Mouse (Mus musculus) heart, adult 18-20 months (tissue): ENCODE results near the gene Dnajc22. TPM values are rescaled to one million over a fixed set of nuclear protein-coding genes. Genes with fewer than 3 reads are reported as not detected.
"Not testable (repeated sequence)": the region's sequence is repeated elsewhere in the genome, so short reads cannot be mapped to it uniquely, and the experiment has no call there.

ENCODE experiments used
- DNase-seq, 2 experiments: peaks; one replicate each; pipeline ENCODE4 v3.0.0; 2021 to 2022; ENCODE audit warnings: mixed read lengths in 1 of 2
- long read RNA-seq, 2 experiments: library from polyadenylated mRNA; stranded (forward); transcript quantifications; one replicate each; pipeline ENCODE4 v2.0.0; 2021
- total RNA-seq, 2 experiments: library from RNA; stranded (reverse); gene quantifications; 2 replicates each; pipeline ENCODE4 v1.2.3; 2021

The Dnajc22 gene
- 1 to 10 TPM in 1 of 2 experiments, under 1 TPM in 1; 0.37 to 1.2 TPM for total RNA-seq
- long read RNA-seq, experiment 1: 0 reads
- long read RNA-seq, experiment 2, partial matches to known transcripts: 0 of 1 reads
- long read RNA-seq, experiment 2, other reads (novel, unspliced or antisense): 1 of 1 reads

- no peak for DNase-seq
Observed at GRCm38 (mm10) chr15:99092870-99093269, at the start of gene Dnajc22. Dnajc22 (plus strand) TSS chr15:99093170.

- DNase-seq: peak in 1 of 2 experiments; percentile 25
Observed at GRCm38 (mm10) chr15:99044854-99045253, 48.1 kb upstream of the Dnajc22 start.

DNA sequence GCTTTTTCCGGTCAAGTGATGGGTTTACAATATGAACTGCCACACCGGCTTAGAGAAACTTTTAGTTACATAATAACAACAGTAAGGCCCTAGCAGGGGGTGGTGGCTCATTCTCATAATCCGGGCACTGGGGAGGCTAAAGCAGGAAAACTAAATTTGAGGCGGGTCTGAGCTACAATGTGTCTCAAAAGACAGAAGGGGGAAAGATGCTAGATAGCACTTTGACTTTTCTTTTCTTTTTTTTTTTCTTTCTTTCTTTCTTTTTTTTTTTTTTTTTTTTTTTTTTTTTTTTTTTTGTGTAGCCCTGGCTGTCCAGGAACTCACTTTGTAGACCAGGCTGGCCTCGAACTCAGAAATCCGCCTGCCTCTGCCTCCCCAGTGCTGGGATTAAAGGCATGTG lies 47.2 kb upstream of the Dnajc22 start:
- not testable (repeated sequence) for DNase-seq

DNA sequence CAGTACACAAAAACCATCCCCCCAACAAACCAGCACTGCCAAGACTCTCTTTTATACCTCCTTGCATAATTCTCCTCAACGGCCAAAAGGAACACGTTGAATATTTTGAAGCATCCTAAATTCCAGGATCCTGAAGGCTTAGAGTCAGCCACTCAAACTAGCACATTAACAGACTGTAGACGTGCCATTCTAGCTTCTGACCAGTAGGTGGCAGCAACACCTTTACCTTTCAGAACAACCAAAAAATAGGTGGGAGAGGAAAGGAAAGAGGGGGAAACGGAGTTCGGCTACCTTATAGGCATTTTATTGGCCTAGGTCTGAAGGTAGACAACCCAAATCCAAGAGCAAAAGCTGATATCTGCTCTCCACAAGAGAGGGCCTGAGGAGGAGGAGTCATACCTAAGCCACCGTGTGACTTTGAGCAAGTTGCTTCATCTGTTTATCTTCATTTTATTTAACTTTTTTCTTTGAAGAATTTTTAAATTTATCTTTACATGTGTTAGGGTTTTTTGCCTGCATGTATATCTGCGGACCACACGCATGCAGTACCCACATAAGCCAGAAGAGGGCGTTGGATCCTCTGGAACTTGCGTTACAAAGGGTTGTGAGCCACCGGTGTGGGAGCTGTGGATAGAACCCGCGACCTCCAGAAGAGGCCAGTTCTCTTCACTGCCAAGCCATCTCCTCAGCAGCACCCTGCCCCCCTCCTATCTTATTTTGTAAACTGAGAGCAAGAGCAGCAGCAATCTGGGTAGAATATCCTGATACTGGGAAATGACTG lies 43.3 kb upstream of the Dnajc22 start:
- DNase-seq: peak; percentile 47 to 74

- DNase-seq: peak in 1 of 2 experiments; percentile 35
Observed at GRCm38 (mm10) chr15:99053373-99053772, 39.6 kb upstream of the Dnajc22 start.

DNA sequence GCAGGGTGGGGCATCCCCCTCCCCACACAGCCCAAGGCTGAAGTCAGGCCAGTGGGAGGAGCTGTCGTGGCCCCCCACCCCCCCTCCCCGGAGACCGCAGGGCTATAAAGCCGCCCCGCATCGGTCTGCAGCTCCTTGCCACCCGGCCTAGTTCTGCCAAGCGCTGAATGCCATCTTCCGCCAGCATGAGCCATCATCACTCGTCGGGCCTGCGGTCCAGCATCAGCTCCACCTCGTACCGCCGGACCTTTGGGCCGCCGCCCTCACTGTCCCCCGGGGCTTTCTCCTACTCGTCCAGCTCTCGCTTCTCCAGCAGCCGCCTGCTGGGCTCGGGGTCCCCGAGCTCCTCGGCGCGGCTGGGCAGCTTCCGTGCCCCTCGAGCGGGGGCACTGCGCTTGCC lies 37.9 kb upstream of the Dnajc22 start, which contains the start of gene Prph:
Prph (plus strand) TSS at position 135 of the 400 bp plus-strand sequence.
- DNase-seq: no peak

- peak; percentile 18 to 32 for DNase-seq
Observed at GRCm38 (mm10) chr15:99055511-99055961, 37.4 kb upstream of the Dnajc22 start.

DNA sequence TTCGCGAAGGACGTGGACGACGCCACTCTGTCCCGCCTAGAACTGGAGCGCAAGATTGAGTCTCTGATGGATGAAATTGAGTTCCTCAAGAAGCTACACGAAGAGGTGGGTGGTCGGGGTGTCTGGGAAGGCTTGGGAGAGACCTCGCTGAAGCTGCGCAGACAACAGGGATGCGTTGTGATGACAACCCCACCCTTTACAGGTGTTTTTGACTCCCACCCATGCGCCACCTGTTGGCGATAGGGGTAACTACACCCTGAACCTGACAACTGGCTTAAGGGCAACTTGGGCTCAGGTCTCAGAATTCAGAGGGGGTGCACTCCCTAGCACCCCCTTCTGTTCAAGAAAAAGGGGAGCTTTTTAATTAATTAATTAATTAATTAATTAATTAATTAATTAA lies 36.6 kb upstream of the Dnajc22 start:
- DNase-seq: peak in 1 of 2 experiments; percentile 39

DNA sequence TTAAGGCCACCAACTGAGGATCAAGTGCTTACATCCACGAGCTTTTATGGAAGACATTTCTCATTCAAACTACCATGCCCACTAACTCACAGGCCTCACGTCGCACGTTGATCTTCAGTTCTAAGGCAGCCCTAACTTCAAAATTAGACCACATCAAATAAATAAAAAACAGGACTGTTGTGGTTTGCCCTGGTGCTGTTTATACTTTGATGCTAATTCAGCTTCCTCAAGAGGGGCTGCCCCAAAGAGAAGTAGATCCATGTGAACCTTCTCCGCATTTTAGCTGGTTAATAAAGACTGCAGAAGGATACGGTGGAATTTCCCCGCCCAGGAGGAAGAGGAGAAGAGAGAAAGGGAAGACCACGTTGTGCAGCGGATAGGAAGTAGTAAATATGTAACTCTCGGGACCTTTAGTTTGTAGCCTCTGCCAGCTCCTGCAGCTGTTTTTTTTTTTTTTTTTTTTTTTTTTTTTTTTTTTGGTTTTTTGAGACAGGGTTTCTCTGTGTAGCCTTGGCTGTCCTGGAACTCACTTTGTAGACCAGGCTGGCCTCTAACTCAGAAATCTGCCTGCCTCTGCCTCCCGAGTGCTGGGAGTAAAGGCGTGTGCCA lies 27.3 kb upstream of the Dnajc22 start:
- DNase-seq: no peak

DNA sequence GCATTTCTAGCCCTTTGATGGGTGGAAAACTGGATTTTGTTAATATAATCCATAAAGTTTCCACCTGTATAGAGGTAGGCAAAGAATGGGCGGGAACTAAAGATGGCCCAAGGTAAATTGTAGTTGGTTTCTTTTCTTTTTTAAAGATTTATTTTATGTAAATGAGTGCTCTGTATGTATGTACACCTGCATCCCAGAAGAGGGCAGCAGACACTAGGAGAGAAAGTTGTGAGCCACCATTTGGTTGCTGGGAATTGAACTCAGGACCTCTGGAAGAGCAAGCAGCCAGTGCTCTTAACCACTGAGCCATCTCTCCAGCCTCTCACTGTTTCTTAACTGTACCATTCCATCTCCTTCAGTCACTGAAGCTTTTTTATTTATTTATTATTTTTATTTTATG lies 21.0 kb upstream of the Dnajc22 start:
- no peak for DNase-seq

DNA sequence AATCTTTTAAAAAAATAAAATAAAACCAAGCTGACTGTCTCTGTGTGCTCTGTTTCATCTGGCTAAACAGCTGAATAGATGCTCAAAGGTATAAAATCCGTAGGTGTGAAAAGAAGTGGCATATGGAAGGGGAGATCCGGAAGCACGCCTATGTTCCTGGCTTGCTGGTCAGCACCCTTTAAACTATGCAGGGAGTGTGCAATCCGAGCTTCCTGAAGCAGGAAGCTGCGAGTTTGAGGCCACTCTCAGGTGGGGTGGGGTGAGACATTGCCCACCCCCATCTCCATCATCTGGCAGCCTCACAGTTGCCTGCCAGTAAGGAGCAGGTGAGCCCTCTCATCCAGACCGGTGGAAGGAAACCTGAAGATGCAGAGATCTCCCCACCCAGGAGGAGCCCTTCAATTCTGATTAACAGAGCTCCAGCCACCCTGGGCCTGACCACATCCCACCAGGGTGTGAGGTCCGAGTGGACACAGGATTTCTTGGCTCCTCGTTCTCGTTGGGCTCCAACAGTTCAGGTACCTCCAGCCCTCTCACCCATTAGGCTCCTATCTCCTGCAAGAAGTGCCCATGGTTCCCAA lies 18.9 kb upstream of the Dnajc22 start, which contains the start of gene Troap:
Troap (plus strand) TSS at position 557 of the 581 bp plus-strand sequence.
- no peak for DNase-seq

GRCm38 (mm10) chr15:99074600-99075333 lies 18.2 kb upstream of the Dnajc22 start:
- peak; percentile 98 to 99 for DNase-seq

DNA sequence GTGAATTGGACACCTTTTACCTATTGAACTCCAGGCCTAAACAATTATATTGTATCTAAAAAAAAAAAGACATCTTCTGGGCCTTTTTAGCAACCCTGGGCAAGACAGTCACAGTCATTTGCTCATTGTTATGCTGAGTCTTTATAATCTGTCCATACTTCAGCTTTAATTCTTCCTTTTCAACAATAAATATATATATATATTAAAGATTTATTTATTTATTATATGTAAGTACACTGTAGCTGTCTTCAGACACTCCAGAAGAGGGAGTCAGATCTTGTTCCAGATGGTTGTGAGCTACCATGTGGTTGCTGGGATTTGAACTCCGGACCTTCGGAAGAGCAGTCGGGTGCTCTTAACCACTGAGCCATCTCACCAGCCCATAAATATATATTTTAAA lies 17.0 kb upstream of the Dnajc22 start:
- not testable (repeated sequence) for DNase-seq

- DNase-seq: no peak
Observed at GRCm38 (mm10) chr15:99078181-99078910, 14.6 kb upstream of the Dnajc22 start.

DNA sequence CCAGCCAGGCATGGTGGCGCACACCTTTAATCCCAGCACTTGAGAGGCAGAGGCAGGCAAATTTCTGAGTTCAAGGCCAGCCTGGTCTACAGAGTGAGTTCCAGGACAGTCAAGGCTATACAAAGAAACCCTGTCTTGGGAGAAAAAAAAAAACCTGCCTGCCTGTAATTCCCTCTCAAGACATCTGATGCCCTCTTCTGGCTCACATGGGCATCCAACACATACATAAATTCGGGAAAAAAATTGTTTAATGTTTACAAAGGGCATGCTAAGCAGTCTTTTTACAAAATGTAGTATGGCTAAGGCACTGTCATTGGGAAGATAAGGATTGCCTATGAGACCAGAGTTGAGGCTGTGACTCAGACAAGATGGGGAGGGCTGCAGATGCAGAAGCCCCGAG lies 13.2 kb upstream of the Dnajc22 start:
- DNase-seq: no peak

GRCm38 (mm10) chr15:99082322-99082721 lies 10.6 kb upstream of the Dnajc22 start:
- DNase-seq: no peak

GRCm38 (mm10) chr15:99082840-99083239 lies 10.1 kb upstream of the Dnajc22 start:
- DNase-seq: no peak

GRCm38 (mm10) chr15:99083258-99083657 lies 9.7 kb upstream of the Dnajc22 start:
- DNase-seq: peak; percentile 38 to 67

- no peak for DNase-seq
Observed at GRCm38 (mm10) chr15:99083867-99084557, 9.0 kb upstream of the Dnajc22 start.

GRCm38 (mm10) chr15:99084618-99085017 lies 8.4 kb upstream of the Dnajc22 start:
- DNase-seq: no peak

DNA sequence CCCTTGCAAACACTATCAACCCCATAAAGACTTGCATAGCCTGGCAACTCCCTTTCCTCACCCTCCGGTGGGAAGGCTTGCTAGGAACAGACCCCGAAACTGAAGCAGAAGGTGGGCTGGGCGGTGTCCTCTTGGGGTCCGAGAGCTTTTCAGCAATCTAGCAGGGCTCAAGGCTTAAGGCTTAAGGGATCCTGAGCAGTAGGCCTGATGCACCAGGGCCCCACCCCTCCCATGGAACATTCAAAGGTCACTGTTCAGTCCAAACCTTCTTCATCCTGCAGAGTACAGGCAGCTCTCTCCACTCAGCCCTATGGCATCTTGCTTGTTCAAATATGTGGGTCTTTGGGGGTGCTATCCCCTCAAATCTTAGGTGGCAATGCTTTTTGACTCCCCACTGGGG lies 7.0 kb upstream of the Dnajc22 start:
- no peak for DNase-seq
